Mouse (Mus musculus): ENCODE results near the gene Gm6993. TPM values are rescaled to one million over a fixed set of nuclear protein-coding genes. Genes with fewer than 3 reads are reported as not detected.

Gm6993 gene
- polyA plus RNA-seq, 1 experiment from 2014 or later, result not detected

GRCm38 (mm10) chr12:31271361-31272011 lies 30.9 kb downstream of the Gm6993 start:
- no peak for TF ChIP-seq EP300 (IDR thresholded peaks at IDR 0.05; ENCODE audit: low read depth)
- no peak for TF ChIP-seq CTCF (IDR thresholded peaks at IDR 0.05; ENCODE audit: low read depth)
- no peaks in the 10 kb centered on the region for H3K36me3 ChIP-seq (replicated peaks; ENCODE audit: insufficient read depth, low read length)
- peaks cover 3% of the 10 kb centered on the region; the same call in 1 of the 2 replicates for H3K4me1 ChIP-seq (ENCODE audit: insufficient read depth)
- H3K27ac ChIP-seq (ENCODE audit: low read depth), result no peak overlapping the region
- H3K9ac ChIP-seq (replicated peaks), result no peak overlapping the region
- peaks cover 9% of the 10 kb centered on the region for H3K27me3 ChIP-seq (ENCODE audit: insufficient read depth, low read length)
- DNase-seq, result peak; percentile 41
- H3K9me3 ChIP-seq (ENCODE audit: low read length), result no peaks in the 10 kb centered on the region
- no peak overlapping the region for H3K4me2 ChIP-seq (ENCODE audit: low read depth, low read length)
- 25% methylated on average over 16 of the region's 16 CpGs for WGBS (ENCODE audit: insufficient replicate concordance)
- no peak for ATAC-seq
- no peak overlapping the region for H3K4me3 ChIP-seq (ENCODE audit: low read depth, low read length)

GRCm38 (mm10) chr12:31272012-31272735 lies 31.6 kb downstream of the Gm6993 start:
- H3K4me3 ChIP-seq (ENCODE audit: low read depth, low read length), result no peak overlapping the region
- DNase-seq, result peak; percentile 7
- H3K27me3 ChIP-seq (ENCODE audit: insufficient read depth, low read length), result peaks cover 2% of the 10 kb centered on the region; the same call in 1 of the 2 replicates
- no peaks in the 10 kb centered on the region for H3K9me3 ChIP-seq (ENCODE audit: low read length)
- TF ChIP-seq EP300 (IDR thresholded peaks at IDR 0.05; ENCODE audit: low read depth) (no peak), CTCF (IDR thresholded peaks at IDR 0.05; ENCODE audit: low read depth) (no peak)
- H3K4me1 ChIP-seq (ENCODE audit: insufficient read depth), result peaks cover 3% of the 10 kb centered on the region; the same call in 1 of the 2 replicates
- no peak for ATAC-seq
- no peaks in the 10 kb centered on the region for H3K36me3 ChIP-seq (replicated peaks; ENCODE audit: insufficient read depth, low read length)
- no peak overlapping the region for H3K27ac ChIP-seq (ENCODE audit: low read depth)
- H3K4me2 ChIP-seq (ENCODE audit: low read depth, low read length), result no peak overlapping the region
- no peak overlapping the region for H3K9ac ChIP-seq (replicated peaks)
- 55% methylated on average over 8 of the region's 8 CpGs for WGBS (ENCODE audit: insufficient replicate concordance)

- TF ChIP-seq CTCF (IDR thresholded peaks at IDR 0.05; ENCODE audit: low read depth) (no peak), EP300 (IDR thresholded peaks at IDR 0.05; ENCODE audit: low read depth) (no peak)
- 62% methylated on average over 2 of the region's 2 CpGs for WGBS (ENCODE audit: insufficient replicate concordance)
These were observed 32.3 kb downstream of the Gm6993 start for GRCm38 (mm10) chr12:31272846-31273245.

GRCm38 (mm10) chr12:31273646-31274045 lies 33.1 kb downstream of the Gm6993 start:
- H3K4me1 ChIP-seq (ENCODE audit: insufficient read depth), result peaks cover 3% of the 10 kb centered on the region; the same call in 1 of the 2 replicates
- no peaks in the 10 kb centered on the region for H3K9me3 ChIP-seq (ENCODE audit: low read length)
- TF ChIP-seq CTCF (IDR thresholded peaks at IDR 0.05; ENCODE audit: low read depth), result no peak
- TF ChIP-seq EP300 (IDR thresholded peaks at IDR 0.05; ENCODE audit: low read depth), result no peak
- DNase-seq (no peak), ATAC-seq (no peak)
- no peaks in the 10 kb centered on the region for H3K36me3 ChIP-seq (replicated peaks; ENCODE audit: insufficient read depth, low read length)
- no peaks in the 10 kb centered on the region for H3K27me3 ChIP-seq (ENCODE audit: insufficient read depth, low read length)
- no peak overlapping the region for H3K4me3 ChIP-seq (ENCODE audit: low read depth, low read length)
- H3K4me2 ChIP-seq (ENCODE audit: low read depth, low read length), result no peak overlapping the region
- no peak overlapping the region for H3K9ac ChIP-seq (replicated peaks)
- no peak overlapping the region for H3K27ac ChIP-seq (ENCODE audit: low read depth)
- WGBS (ENCODE audit: insufficient replicate concordance), result 81% methylated on average over 7 of the region's 7 CpGs

More at GRCm38 (mm10) chr12:31272846-31273245, 32.3 kb downstream of the Gm6993 start:
- H3K4me2 ChIP-seq (ENCODE audit: low read depth, low read length), result no peak overlapping the region
- no peak overlapping the region for H3K4me3 ChIP-seq (ENCODE audit: low read depth, low read length)
- H3K9ac ChIP-seq (replicated peaks), result no peak overlapping the region
- ATAC-seq (no peak), DNase-seq (no peak)
- no peaks in the 10 kb centered on the region for H3K27me3 ChIP-seq (ENCODE audit: insufficient read depth, low read length)
- H3K9me3 ChIP-seq (ENCODE audit: low read length), result no peaks in the 10 kb centered on the region
- H3K27ac ChIP-seq (ENCODE audit: low read depth), result no peak overlapping the region
- peaks cover 3% of the 10 kb centered on the region; the same call in 1 of the 2 replicates for H3K4me1 ChIP-seq (ENCODE audit: insufficient read depth)
- no peaks in the 10 kb centered on the region for H3K36me3 ChIP-seq (replicated peaks; ENCODE audit: insufficient read depth, low read length)

GRCm38 (mm10) chr12:31275411-31275810 lies 34.8 kb downstream of the Gm6993 start:
- H3K27me3 ChIP-seq (ENCODE audit: insufficient read depth, low read length), result no peaks in the 10 kb centered on the region
- H3K4me1 ChIP-seq (ENCODE audit: insufficient read depth), result peaks cover 3% of the 10 kb centered on the region; the same call in 1 of the 2 replicates
- ATAC-seq, result no peak
- H3K36me3 ChIP-seq (replicated peaks; ENCODE audit: insufficient read depth, low read length), result no peaks in the 10 kb centered on the region
- H3K4me2 ChIP-seq (ENCODE audit: low read depth, low read length), result no peak overlapping the region
- TF ChIP-seq EP300 (IDR thresholded peaks at IDR 0.05; ENCODE audit: low read depth) (no peak), CTCF (IDR thresholded peaks at IDR 0.05; ENCODE audit: low read depth) (no peak)
- 74% methylated on average over 10 of the region's 10 CpGs for WGBS (ENCODE audit: insufficient replicate concordance)
- DNase-seq, result no peak
- no peak overlapping the region for H3K9ac ChIP-seq (replicated peaks)
- no peaks in the 10 kb centered on the region for H3K9me3 ChIP-seq (ENCODE audit: low read length)
- no peak overlapping the region for H3K4me3 ChIP-seq (ENCODE audit: low read depth, low read length)
- no peak overlapping the region for H3K27ac ChIP-seq (ENCODE audit: low read depth)

- no peak for TF ChIP-seq EP300 (IDR thresholded peaks at IDR 0.05; ENCODE audit: low read depth)
- no peak for TF ChIP-seq CTCF (IDR thresholded peaks at IDR 0.05; ENCODE audit: low read depth)
- peaks cover 1% of the 10 kb centered on the region; the same call in 1 of the 2 replicates for H3K4me1 ChIP-seq (ENCODE audit: insufficient read depth)
- H3K9me3 ChIP-seq (ENCODE audit: low read length), result no peaks in the 10 kb centered on the region
- DNase-seq, result no peak
- H3K36me3 ChIP-seq (replicated peaks; ENCODE audit: insufficient read depth, low read length), result no peaks in the 10 kb centered on the region
- H3K9ac ChIP-seq (replicated peaks), result no peak overlapping the region
- H3K4me3 ChIP-seq (ENCODE audit: low read depth, low read length), result no peak overlapping the region
- no peaks in the 10 kb centered on the region for H3K27me3 ChIP-seq (ENCODE audit: insufficient read depth, low read length)
- H3K27ac ChIP-seq (ENCODE audit: low read depth), result no peak overlapping the region
- no peak for ATAC-seq
- WGBS (ENCODE audit: insufficient replicate concordance), result 80% methylated on average over 11 of the region's 11 CpGs
- no peak overlapping the region for H3K4me2 ChIP-seq (ENCODE audit: low read depth, low read length)
These were observed 37.7 kb downstream of the Gm6993 start for GRCm38 (mm10) chr12:31278270-31278669.

Data from liver, postnatal 0 days (tissue).